Mouse (Mus musculus): Measurements from ENCODE around the gene Fgf2. TPM values are rescaled to one million over a fixed set of nuclear protein-coding genes. Genes with fewer than 3 reads are reported as not detected.

The Fgf2 gene
- total and polyA plus RNA-seq, 3 experiments: 3.6 to 14.2 (median 9.0) TPM

GRCm38 (mm10) chr3:37328489-37328888, 19.7 kb upstream of the Fgf2 start:
- no peak for DNase-seq
- Histone ChIP-seq H3K4me3 (no peak overlapping the region), H3K27me3 (ENCODE audit: control insufficient read depth, insufficient read depth, low read length) (no peaks in the 10 kb centered on the region), H3K9ac (ENCODE audit: low read depth, low read length) (no peak overlapping the region), H3K79me2 (replicated peaks; ENCODE audit: control insufficient read depth, insufficient read depth, low read length) (no peaks in the 10 kb centered on the region), H3K36me3 (ENCODE audit: control insufficient read depth, insufficient read depth, low read length) (no peaks in the 10 kb centered on the region), H3K27ac (no peak overlapping the region), H3K4me1 (ENCODE audit: control insufficient read depth, insufficient read depth, low read length) (no peaks in the 10 kb centered on the region)
- 41% methylated on average over 2 of the region's 2 CpGs for WGBS
- intact Hi-C loops (cut with DNase I): no loop called here
- TF ChIP-seq EP300 (IDR thresholded peaks at IDR 0.05; ENCODE audit: insufficient read depth, low read depth, low read length): no peak
- no peak for TF ChIP-seq POLR2A (IDR thresholded peaks at IDR 0.05; ENCODE audit: insufficient read depth, low read depth, low read length)
- no peak for TF ChIP-seq CTCF (IDR thresholded peaks at IDR 0.05)

- Histone ChIP-seq H3K27me3 (ENCODE audit: control insufficient read depth, insufficient read depth, low read length) (no peaks in the 10 kb centered on the region), H3K27ac (no peak overlapping the region), H3K79me2 (replicated peaks; ENCODE audit: control insufficient read depth, insufficient read depth, low read length) (no peaks in the 10 kb centered on the region), H3K4me3 (no peak overlapping the region), H3K4me1 (ENCODE audit: control insufficient read depth, insufficient read depth, low read length) (no peaks in the 10 kb centered on the region), H3K9ac (ENCODE audit: low read depth, low read length) (no peak overlapping the region), H3K36me3 (ENCODE audit: control insufficient read depth, insufficient read depth, low read length) (no peaks in the 10 kb centered on the region)
- no peak for DNase-seq
- intact Hi-C loops (cut with DNase I): loop anchor here (5.0 kb wide), 1 partner anchor 827 kb away; no protein-coding TSS in a partner anchor
- no peak for TF ChIP-seq CTCF (IDR thresholded peaks at IDR 0.05)
- TF ChIP-seq POLR2A (IDR thresholded peaks at IDR 0.05; ENCODE audit: insufficient read depth, low read depth, low read length): no peak
- no peak for TF ChIP-seq EP300 (IDR thresholded peaks at IDR 0.05; ENCODE audit: insufficient read depth, low read depth, low read length)
- 85% methylated on average over 1 of the region's 1 CpGs for WGBS
These were observed 18.2 kb upstream of the Fgf2 start for GRCm38 (mm10) chr3:37329963-37330362.

DNA sequence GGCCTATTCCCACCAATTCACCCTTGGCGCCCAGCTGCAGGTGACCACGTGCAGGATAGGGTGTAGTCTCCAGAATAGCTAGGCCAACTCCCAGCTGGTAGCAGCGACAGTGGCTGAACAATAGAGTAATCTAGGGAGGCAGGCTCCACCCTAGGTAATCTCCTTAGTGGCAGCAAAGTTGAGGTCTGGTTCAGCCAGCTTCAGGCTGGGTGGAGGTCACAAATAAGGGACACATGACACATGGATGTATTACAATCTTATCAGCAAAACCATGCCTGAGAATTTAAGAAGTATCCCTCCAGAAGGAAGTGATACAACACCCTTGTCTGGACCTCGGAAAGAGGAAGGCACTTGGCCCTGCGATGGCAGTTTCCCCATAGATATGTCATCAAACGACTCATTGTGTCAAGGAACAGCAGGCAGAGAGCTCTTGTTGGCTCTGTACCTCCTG, 16.1 kb upstream of the Fgf2 start:
- no peak overlapping the region for H3K27ac ChIP-seq
- no peaks in the 10 kb centered on the region for H3K79me2 ChIP-seq (replicated peaks; ENCODE audit: control insufficient read depth, insufficient read depth, low read length)
- H3K27me3 ChIP-seq (ENCODE audit: control insufficient read depth, insufficient read depth, low read length): no peaks in the 10 kb centered on the region
- no peaks in the 10 kb centered on the region for H3K4me1 ChIP-seq (ENCODE audit: control insufficient read depth, insufficient read depth, low read length)
- TF ChIP-seq POLR2A (IDR thresholded peaks at IDR 0.05; ENCODE audit: insufficient read depth, low read depth, low read length) (no peak), CTCF (IDR thresholded peaks at IDR 0.05) (no peak), EP300 (IDR thresholded peaks at IDR 0.05; ENCODE audit: insufficient read depth, low read depth, low read length) (no peak)
- DNase-seq: no peak
- H3K9ac ChIP-seq (ENCODE audit: low read depth, low read length): no peak overlapping the region
- H3K36me3 ChIP-seq (ENCODE audit: control insufficient read depth, insufficient read depth, low read length): no peaks in the 10 kb centered on the region
- intact Hi-C loops (cut with DNase I): loop anchor here (5.0 kb wide), 1 partner anchor 825 kb away; no protein-coding TSS in a partner anchor
- no peak overlapping the region for H3K4me3 ChIP-seq
- 36% methylated on average over 6 of the region's 6 CpGs for WGBS

DNA sequence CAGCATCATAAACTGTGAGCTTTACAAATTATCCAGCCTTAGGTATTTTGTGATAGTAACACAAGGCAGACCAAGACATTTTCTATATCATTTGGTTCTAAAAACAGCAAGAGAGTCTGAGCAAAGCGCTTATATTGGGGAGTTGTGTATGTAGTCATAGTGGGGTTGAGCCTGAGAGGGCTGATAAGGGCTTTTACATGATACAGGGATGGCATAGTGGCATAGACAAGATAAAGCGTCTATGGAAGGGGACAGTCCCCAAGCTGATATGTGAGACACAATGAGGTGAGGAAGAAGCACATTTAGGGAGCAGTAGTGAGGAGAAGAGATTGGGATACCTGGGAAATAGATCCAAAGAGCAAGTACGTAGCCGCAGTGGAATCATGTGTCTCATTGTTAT, 14.1 kb upstream of the Fgf2 start:
- no peak overlapping the region for H3K9ac ChIP-seq (ENCODE audit: low read depth, low read length)
- no peak for TF ChIP-seq POLR2A (IDR thresholded peaks at IDR 0.05; ENCODE audit: insufficient read depth, low read depth, low read length)
- no peak for TF ChIP-seq EP300 (IDR thresholded peaks at IDR 0.05; ENCODE audit: insufficient read depth, low read depth, low read length)
- TF ChIP-seq CTCF (IDR thresholded peaks at IDR 0.05): no peak
- H3K4me3 ChIP-seq: no peak overlapping the region
- no peaks in the 10 kb centered on the region for H3K4me1 ChIP-seq (ENCODE audit: control insufficient read depth, insufficient read depth, low read length)
- H3K27me3 ChIP-seq (ENCODE audit: control insufficient read depth, insufficient read depth, low read length): no peaks in the 10 kb centered on the region
- DNase-seq: no peak
- 89% methylated on average over 4 of the region's 4 CpGs for WGBS
- intact Hi-C loops (cut with DNase I): loop anchor here (5.0 kb wide), 1 partner anchor 823 kb away; no protein-coding TSS in a partner anchor
- H3K79me2 ChIP-seq (replicated peaks; ENCODE audit: control insufficient read depth, insufficient read depth, low read length): no peaks in the 10 kb centered on the region
- H3K27ac ChIP-seq: no peak overlapping the region
- H3K36me3 ChIP-seq (ENCODE audit: control insufficient read depth, insufficient read depth, low read length): no peaks in the 10 kb centered on the region

GRCm38 (mm10) chr3:37341110-37341509, 7.0 kb upstream of the Fgf2 start:
- TF ChIP-seq EP300 (IDR thresholded peaks at IDR 0.05; ENCODE audit: insufficient read depth, low read depth, low read length) (no peak), CTCF (IDR thresholded peaks at IDR 0.05) (peak; percentile 81)
- H3K4me3 ChIP-seq: no peak overlapping the region
- H3K9ac ChIP-seq (ENCODE audit: low read depth, low read length): no peak overlapping the region
- H3K36me3 ChIP-seq (ENCODE audit: control insufficient read depth, insufficient read depth, low read length): no peaks in the 10 kb centered on the region
- no peak for DNase-seq
- no peaks in the 10 kb centered on the region for H3K27me3 ChIP-seq (ENCODE audit: control insufficient read depth, insufficient read depth, low read length)
- H3K27ac ChIP-seq: no peak overlapping the region
- intact Hi-C loops (cut with DNase I): loop anchor here (1.0 kb wide), 1 partner anchor 73 kb away; no protein-coding TSS in a partner anchor
- peaks cover 3% of the 10 kb centered on the region for H3K4me1 ChIP-seq (ENCODE audit: control insufficient read depth, insufficient read depth, low read length)
- no peaks in the 10 kb centered on the region for H3K79me2 ChIP-seq (replicated peaks; ENCODE audit: control insufficient read depth, insufficient read depth, low read length)
- 62% methylated on average over 5 of the region's 5 CpGs for WGBS

DNA sequence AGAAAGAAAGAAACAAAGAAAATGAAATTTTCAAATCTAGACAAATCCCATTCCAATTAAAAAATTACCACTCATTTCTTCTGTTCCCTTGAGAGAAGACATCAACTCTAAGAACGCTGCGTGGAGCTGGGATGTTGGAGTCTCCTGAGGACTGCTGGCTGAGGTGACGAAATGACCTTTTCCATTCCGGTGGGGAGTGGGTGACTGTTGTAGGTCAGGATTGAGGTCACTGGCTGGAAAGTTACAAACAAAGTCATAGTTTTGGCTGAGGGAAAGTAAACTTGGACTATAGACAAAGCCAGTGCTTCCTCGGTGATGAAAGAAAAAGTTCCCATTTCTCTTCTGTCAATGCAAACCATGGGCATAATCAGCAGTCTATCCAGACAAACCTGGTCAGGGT, 5.3 kb upstream of the Fgf2 start:
- intact Hi-C loops (cut with DNase I): no loop called here
- DNase-seq: peak in 1 of 2 experiments; percentile 35
- no peak for TF ChIP-seq CTCF (IDR thresholded peaks at IDR 0.05)
- TF ChIP-seq POLR2A (IDR thresholded peaks at IDR 0.05; ENCODE audit: insufficient read depth, low read depth, low read length): no peak
- TF ChIP-seq EP300 (IDR thresholded peaks at IDR 0.05; ENCODE audit: insufficient read depth, low read depth, low read length): no peak
- no peak overlapping the region for H3K4me3 ChIP-seq
- H3K9ac ChIP-seq (ENCODE audit: low read depth, low read length): no peak overlapping the region
- no peaks in the 10 kb centered on the region for H3K79me2 ChIP-seq (replicated peaks; ENCODE audit: control insufficient read depth, insufficient read depth, low read length)
- no peaks in the 10 kb centered on the region for H3K27me3 ChIP-seq (ENCODE audit: control insufficient read depth, insufficient read depth, low read length)
- WGBS: 43% methylated on average over 5 of the region's 5 CpGs
- no peaks in the 10 kb centered on the region for H3K36me3 ChIP-seq (ENCODE audit: control insufficient read depth, insufficient read depth, low read length)
- peaks cover 3% of the 10 kb centered on the region for H3K4me1 ChIP-seq (ENCODE audit: control insufficient read depth, insufficient read depth, low read length)
- H3K27ac ChIP-seq: no peak overlapping the region
